Mouse (Mus musculus) heart, embryonic 16.5 days (tissue): ENCODE results near the gene Fam184b. TPM values are rescaled to one million over a fixed set of nuclear protein-coding genes. Genes with fewer than 3 reads are reported as not detected.

Experiments
- ATAC-seq: fragments of 200-750 bp; cut with Nextera tagmentation; replicated peaks from 2 replicates; pipeline ENCODE4 v1.8.0; 2017; ENCODE audit warnings: moderate number of reproducible peaks; ENCODE audit not compliant: insufficient read depth, low FRiP score; ENCODE audit errors: extremely low read depth
- H3K27ac ChIP-seq: fragments of 300-500 bp; sonication (generic); 2 replicates; pipeline ENCODE4 v1.5.1; 2014; ENCODE audit warnings: mild to moderate bottlenecking, low read length, control low read depth, moderate library complexity
- H3K27me3 ChIP-seq: fragments of 300-500 bp; sonication (generic); 2 replicates; pipeline ENCODE4 v1.6.1; 2014; ENCODE audit warnings: low read length, mixed read lengths; ENCODE audit not compliant: control insufficient read depth, insufficient read depth
- H3K36me3 ChIP-seq: fragments of 300-500 bp; sonication (generic); 2 replicates; pipeline ENCODE4 v1.6.1; 2014; ENCODE audit not compliant: control insufficient read depth, insufficient read depth
- H3K4me1 ChIP-seq: fragments of 300-500 bp; sonication (generic); 2 replicates; pipeline ENCODE4 v1.6.1; 2014; ENCODE audit warnings: low read length, mixed read lengths; ENCODE audit not compliant: control insufficient read depth, insufficient read depth
- H3K4me2 ChIP-seq: fragments of 300-500 bp; sonication (generic); 2 replicates; pipeline ENCODE4 v1.6.1; 2014; ENCODE audit warnings: low read depth, mild to moderate bottlenecking, control low read depth, low read length
- H3K4me3 ChIP-seq: fragments of 300-500 bp; sonication (generic); 2 replicates; pipeline ENCODE4 v1.5.1; 2014; ENCODE audit warnings: mild to moderate bottlenecking, control low read depth, low read length
- H3K9ac ChIP-seq: fragments of 300-500 bp; sonication (generic); 2 replicates; pipeline ENCODE4 v1.6.1; 2014; ENCODE audit warnings: low read length, control low read depth
- H3K9me3 ChIP-seq: fragments of 300-500 bp; sonication (generic); replicated peaks from 2 replicates; pipeline ENCODE4 v1.6.1; 2016; ENCODE audit warnings: low read length; ENCODE audit not compliant: control insufficient read depth
- WGBS: fragments of 180-500 bp; shearing (Covaris S2); extraction: QIAGEN DNeasy Blood & Tissue Kit; methylation state at CpG from one replicate; pipeline ENCODE4 v1.1.7; 2014; 5-methylcytosine and 5-hydroxymethylcytosine counted together
- polyA plus RNA-seq: library from polyadenylated mRNA; unstranded; fragments of >200 nt; fragmentation: Nextera tagmentation; extraction: Ambion mirVana; gene quantifications from 2 replicates; pipeline ENCODE4 v1.2.1, GENCODE M21; 2015

Fam184b gene
- polyA plus RNA-seq, 1 experiment from 2014 or later = 0.25 TPM

GRCm38 (mm10) chr5:45629470-45629869 is 9.9 kb downstream of the Fam184b start:
- no peaks in the 10 kb centered on the region for H3K36me3 ChIP-seq
- H3K4me2 ChIP-seq = no peak overlapping the region
- no peak for ATAC-seq
- H3K27me3 ChIP-seq = no peaks in the 10 kb centered on the region
- H3K4me3 ChIP-seq = no peak overlapping the region
- no peak overlapping the region for H3K9ac ChIP-seq
- no peaks in the 10 kb centered on the region; the same call in none of the 2 replicates for H3K9me3 ChIP-seq
- H3K27ac ChIP-seq = no peak overlapping the region
- H3K4me1 ChIP-seq = no peaks in the 10 kb centered on the region

GRCm38 (mm10) chr5:45627771-45628170 is 11.6 kb downstream of the Fam184b start:
- Histone ChIP-seq H3K4me3 (no peak overlapping the region), H3K4me1 (no peaks in the 10 kb centered on the region), H3K27ac (no peak overlapping the region), H3K4me2 (no peak overlapping the region), H3K36me3 (no peaks in the 10 kb centered on the region), H3K9ac (no peak overlapping the region), H3K27me3 (no peaks in the 10 kb centered on the region), H3K9me3 (peaks cover 3% of the 10 kb centered on the region)
- 32% methylated on average over 1 of the region's 1 CpGs for WGBS
- ATAC-seq = no peak

GRCm38 (mm10) chr5:45621511-45621910 is 17.9 kb downstream of the Fam184b start:
- Histone ChIP-seq H3K4me1 (no peaks in the 10 kb centered on the region), H3K36me3 (no peaks in the 10 kb centered on the region), H3K9me3 (peaks cover 7% of the 10 kb centered on the region), H3K27ac (no peak overlapping the region), H3K4me3 (no peak overlapping the region), H3K4me2 (no peak overlapping the region), H3K9ac (no peak overlapping the region), H3K27me3 (no peaks in the 10 kb centered on the region)
- ATAC-seq = no peak
- 49% methylated on average over 3 of the region's 3 CpGs for WGBS

GRCm38 (mm10) chr5:45599056-45599455 is 40.4 kb downstream of the Fam184b start:
- H3K4me1 ChIP-seq = no peaks in the 10 kb centered on the region
- ATAC-seq = no peak
- 77% methylated on average over 4 of the region's 4 CpGs for WGBS

GRCm38 (mm10) chr5:45595363-45596039 is 43.9 kb downstream of the Fam184b start:
- Histone ChIP-seq H3K27ac (no peak overlapping the region), H3K9ac (no peak overlapping the region), H3K36me3 (no peaks in the 10 kb centered on the region), H3K4me1 (no peaks in the 10 kb centered on the region), H3K4me3 (no peak overlapping the region), H3K9me3 (no peaks in the 10 kb centered on the region), H3K4me2 (no peak overlapping the region), H3K27me3 (no peaks in the 10 kb centered on the region)
- WGBS = 71% methylated on average over 3 of the region's 3 CpGs
- no peak for ATAC-seq

More at GRCm38 (mm10) chr5:45599056-45599455, 40.4 kb downstream of the Fam184b start:
- H3K4me2 ChIP-seq = no peak overlapping the region
- no peaks in the 10 kb centered on the region for H3K27me3 ChIP-seq
- H3K36me3 ChIP-seq = no peaks in the 10 kb centered on the region
- no peak overlapping the region for H3K4me3 ChIP-seq
- no peak overlapping the region for H3K9ac ChIP-seq
- H3K27ac ChIP-seq = no peak overlapping the region
- no peaks in the 10 kb centered on the region for H3K9me3 ChIP-seq

GRCm38 (mm10) chr5:45593276-45593675 is 46.1 kb downstream of the Fam184b start:
- 71% methylated on average over 6 of the region's 6 CpGs for WGBS
- H3K27ac ChIP-seq = no peak overlapping the region
- no peaks in the 10 kb centered on the region for H3K27me3 ChIP-seq
- ATAC-seq = no peak
- H3K4me1 ChIP-seq = no peaks in the 10 kb centered on the region
- no peak overlapping the region for H3K4me2 ChIP-seq
- H3K36me3 ChIP-seq = no peaks in the 10 kb centered on the region
- no peak overlapping the region for H3K4me3 ChIP-seq
- H3K9ac ChIP-seq = no peak overlapping the region
- H3K9me3 ChIP-seq = no peaks in the 10 kb centered on the region

GRCm38 (mm10) chr5:45590094-45590493 is 49.3 kb downstream of the Fam184b start:
- WGBS = 73% methylated on average over 4 of the region's 4 CpGs
- Histone ChIP-seq H3K4me2 (no peak overlapping the region), H3K4me3 (no peak overlapping the region), H3K27me3 (no peaks in the 10 kb centered on the region), H3K9ac (no peak overlapping the region), H3K36me3 (no peaks in the 10 kb centered on the region), H3K27ac (no peak overlapping the region), H3K4me1 (no peaks in the 10 kb centered on the region), H3K9me3 (no peaks in the 10 kb centered on the region; the same call in 1 of the 2 replicates)
- no peak for ATAC-seq

- H3K4me3 ChIP-seq = no peak overlapping the region
- H3K9me3 ChIP-seq = no peaks in the 10 kb centered on the region; the same call in 1 of the 2 replicates
- no peak for ATAC-seq
- no peak overlapping the region for H3K9ac ChIP-seq
- no peaks in the 10 kb centered on the region for H3K4me1 ChIP-seq
- no peak overlapping the region for H3K27ac ChIP-seq
- no peaks in the 10 kb centered on the region for H3K36me3 ChIP-seq
- 78% methylated on average over 8 of the region's 8 CpGs for WGBS
- no peak overlapping the region for H3K4me2 ChIP-seq
- H3K27me3 ChIP-seq = no peaks in the 10 kb centered on the region
These were observed 54.8 kb downstream of the Fam184b start for GRCm38 (mm10) chr5:45584601-45585000.

GRCm38 (mm10) chr5:45580279-45580678 is 59.1 kb downstream of the Fam184b start:
- 68% methylated on average over 10 of the region's 10 CpGs for WGBS
- no peak overlapping the region for H3K4me3 ChIP-seq

More at GRCm38 (mm10) chr5:45580279-45580678, 59.1 kb downstream of the Fam184b start:
- Histone ChIP-seq H3K36me3 (no peaks in the 10 kb centered on the region), H3K4me1 (no peaks in the 10 kb centered on the region), H3K9ac (no peak overlapping the region), H3K27me3 (no peaks in the 10 kb centered on the region), H3K9me3 (no peaks in the 10 kb centered on the region; the same call in 1 of the 2 replicates), H3K4me2 (no peak overlapping the region), H3K27ac (no peak overlapping the region)
- no peak for ATAC-seq
